Mouse (Mus musculus): ENCODE data around the gene Golga2.

Golga2 gene

DNA sequence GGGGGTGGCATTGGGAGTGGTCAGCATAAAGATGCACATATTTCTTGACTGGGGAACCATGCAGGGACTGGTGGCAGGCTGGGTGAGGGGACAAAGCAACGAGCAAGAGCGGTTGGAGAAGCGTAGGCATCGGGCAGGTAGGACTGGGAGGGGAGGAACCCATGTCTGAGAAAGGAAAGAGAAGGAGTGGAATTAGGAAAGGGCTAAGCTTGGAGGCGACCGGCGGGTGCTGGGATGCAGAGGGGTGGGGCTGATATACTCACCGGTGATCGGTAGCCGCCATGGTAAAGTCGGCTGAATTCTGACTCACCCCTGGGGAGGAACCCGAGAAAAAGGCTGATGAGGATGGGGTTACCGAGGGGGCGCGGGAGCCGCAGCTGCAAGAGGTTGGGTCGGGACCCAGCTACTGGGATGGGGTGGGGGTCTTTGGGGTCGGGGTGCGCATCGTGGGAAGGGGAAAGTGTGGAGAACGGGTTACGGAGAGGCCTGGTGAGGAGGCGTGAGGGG lies at the start of gene Golga2:
Gene Golga2 (plus strand): TSS at position 51 of the 507 bp plus-strand sequence.
- in situ Hi-C loops (cut with MseI, MboI), result no loop called here

- in situ Hi-C loops (cut with MseI, MboI), result no loop called here
Measured at GRCm38 (mm10) chr2:32237571-32237970, 49.6 kb upstream of the Golga2 start.

- in situ Hi-C loops (cut with MseI, MboI), result no loop called here
Measured at GRCm38 (mm10) chr2:32238708-32239435, 48.3 kb upstream of the Golga2 start.

DNA sequence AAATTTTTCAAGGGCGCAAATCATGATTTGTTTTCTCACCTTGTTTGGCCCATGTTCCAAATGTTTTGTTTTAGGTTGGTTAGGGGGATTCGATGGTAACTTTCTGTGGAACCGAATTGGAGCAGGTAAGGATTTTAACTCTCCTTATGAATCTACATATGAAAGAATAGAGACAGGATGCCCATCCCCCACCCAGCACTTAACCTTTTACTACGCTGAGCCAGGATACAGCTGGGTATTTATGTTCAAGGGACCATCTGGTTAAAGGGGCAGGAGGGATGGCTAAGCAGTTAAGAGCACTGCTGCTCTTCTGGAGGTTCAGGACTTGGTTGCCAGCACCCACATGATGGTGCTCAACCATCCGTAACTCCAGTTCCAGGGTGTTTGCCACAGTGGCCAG lies 46.6 kb upstream of the Golga2 start:
- in situ Hi-C loops (cut with MseI, MboI), result no loop called here

DNA sequence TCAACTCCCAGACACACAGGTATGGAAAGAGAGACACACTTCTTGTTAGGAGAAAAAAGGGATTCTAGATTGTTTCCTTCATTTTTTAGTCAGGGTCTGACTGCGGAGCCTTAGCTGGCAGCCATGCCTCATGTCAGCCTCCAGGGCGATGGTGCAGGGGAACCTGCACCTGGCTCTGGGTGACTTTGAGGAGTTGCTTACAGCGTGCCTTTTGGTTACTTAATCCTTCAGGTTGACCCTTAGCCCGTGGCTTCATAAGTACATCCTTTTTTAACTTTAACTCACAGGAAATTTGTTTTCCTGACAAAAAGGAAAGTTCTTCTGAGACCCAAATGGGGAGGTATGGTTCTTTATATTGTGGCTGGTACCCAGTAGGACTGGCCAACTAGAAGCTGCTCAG lies 44.2 kb upstream of the Golga2 start:
- in situ Hi-C loops (cut with MseI, MboI), result no loop called here

DNA sequence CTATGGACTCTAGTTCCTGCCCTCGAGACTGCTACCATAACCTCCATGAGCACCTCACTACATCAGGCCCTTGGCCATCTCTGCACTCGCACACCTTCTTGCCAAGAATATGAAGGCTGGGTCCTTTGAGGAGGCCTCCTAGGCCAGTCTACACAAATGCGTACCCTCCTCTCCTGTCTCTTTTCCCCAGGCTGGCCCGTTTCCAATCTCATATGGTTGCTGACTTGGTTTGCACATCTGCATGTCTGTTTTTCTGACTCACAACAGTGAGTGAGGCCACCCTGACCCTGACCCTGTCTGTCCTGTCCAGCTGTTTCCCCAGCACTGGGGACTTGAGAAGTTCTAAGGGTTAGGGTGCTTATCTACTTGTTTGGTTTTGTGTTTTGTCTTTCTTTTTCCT lies 40.4 kb upstream of the Golga2 start:
- in situ Hi-C loops (cut with MseI, MboI), result no loop called here

DNA sequence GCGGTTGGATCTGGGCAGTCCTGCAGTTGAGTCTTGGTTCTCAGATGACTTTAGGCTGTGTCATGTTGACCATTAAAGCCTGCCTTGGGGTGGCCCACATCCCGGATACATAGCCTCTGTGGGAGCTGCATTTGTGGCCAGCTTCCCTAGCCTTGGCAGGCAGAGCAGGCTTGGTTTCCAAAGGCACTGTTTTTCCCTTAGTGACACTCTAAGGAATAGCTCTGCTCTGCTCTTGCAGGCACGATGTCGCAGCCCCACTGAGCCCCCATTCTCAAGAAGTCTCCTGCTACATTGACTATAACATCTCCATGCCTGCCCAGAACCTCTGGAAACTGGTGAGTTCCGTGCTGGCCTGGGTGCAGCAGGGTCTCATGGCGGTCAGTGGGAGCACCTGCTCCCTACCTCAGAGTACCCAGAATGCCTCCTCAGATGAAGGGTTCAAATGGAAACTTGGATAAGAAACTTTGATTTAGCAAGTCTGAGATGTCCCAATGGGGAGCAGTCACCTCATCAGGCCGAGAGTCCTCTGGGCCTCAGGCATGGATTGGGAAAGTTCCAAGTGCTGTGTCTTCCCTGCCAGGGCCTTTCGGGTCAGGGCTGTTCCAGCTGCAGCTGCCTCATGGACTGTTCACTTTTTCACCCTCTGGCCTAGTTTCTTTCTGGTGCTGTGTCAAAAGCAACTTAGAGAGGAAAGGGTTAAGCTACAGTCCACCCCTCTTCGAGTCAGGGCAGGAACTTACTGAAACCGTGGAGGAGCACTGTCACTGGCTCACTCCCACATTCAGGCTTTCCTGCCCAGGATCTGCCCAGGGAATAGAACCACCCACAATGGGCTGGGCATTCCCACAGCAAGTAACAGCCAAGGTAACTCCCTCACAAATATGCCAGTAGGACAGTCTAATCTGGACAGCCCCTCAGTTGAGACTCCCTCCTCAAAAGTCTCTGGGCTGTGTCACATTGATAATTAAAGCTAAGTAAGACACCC lies 38.5 kb upstream of the Golga2 start:
- in situ Hi-C loops (cut with MseI, MboI), result no loop called here

DNA sequence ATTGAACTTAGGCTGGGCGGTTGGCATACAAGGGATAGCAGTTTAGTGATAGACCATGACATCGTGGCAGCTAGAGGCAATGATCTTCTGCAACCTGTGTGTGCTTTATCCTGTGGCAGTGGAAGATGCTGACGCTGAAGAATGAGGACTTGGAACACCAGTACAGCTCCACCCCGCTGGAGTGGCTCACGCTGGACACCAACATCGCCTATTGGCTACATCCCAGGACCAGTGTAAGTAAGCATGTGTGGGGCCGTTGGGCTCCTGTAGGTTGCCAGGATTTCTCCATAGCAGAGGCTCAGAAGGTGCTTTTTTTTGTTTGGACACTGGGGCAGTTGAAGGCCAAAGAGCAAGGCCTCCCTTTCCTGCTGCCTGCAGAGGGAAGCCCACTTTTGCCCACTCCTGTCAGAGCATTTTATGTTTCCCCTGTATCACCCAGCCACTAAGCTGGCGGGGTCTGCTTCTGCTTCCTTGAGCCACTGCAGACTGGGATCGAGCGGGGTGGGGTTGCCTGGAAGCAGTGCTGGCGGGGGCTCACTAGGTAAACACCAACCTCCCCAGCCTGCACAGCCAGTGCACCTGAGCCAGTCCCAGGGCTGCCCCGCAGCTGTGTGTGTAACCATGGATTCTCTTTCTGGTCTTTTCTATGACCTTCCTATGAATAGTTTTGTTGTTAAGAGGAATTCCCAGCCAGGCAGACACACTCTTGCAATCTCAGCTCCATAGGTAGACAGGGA lies 35.2 kb upstream of the Golga2 start:
- in situ Hi-C loops (cut with MseI, MboI), result no loop called here

DNA sequence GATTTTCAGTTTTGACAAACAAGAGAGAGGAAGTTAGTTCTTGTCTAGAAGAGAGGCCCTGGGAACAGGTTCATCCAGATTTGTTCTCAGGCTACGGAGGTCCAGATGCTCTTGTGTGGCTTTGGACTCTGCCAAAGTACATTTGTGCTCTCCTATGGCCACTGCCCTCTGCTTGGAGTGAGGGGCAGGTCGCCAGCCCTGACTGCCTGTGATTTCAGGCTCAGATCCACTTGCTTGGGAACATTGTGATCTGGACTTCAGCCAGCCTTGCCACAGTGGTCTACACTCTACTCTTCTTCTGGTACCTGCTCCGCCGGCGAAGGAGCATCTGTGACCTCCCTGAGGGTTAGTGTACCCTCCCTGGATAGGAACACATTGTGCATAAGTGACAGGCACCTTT lies 34.5 kb upstream of the Golga2 start:
- in situ Hi-C loops (cut with MseI, MboI), result no loop called here

DNA sequence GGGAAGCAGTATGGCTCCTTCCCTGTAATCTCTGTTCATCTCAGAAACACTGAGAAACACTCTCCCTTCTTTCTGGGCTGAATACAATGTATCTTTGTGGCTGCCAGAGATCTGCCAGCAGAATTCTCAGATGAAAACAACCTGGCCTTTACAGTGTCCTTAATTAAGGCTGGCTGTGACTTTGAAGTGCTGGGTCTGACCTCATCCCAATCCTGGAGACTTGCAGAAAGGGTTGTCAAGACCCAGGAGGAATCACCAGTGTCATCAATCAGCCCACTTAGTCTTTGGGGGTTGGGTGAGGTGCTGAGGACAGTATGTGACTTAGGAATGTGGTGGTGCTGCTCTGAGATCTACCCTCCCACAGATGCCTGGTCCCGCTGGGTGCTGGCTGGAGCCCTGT lies 33.8 kb upstream of the Golga2 start:
- in situ Hi-C loops (cut with MseI, MboI), result no loop called here

DNA sequence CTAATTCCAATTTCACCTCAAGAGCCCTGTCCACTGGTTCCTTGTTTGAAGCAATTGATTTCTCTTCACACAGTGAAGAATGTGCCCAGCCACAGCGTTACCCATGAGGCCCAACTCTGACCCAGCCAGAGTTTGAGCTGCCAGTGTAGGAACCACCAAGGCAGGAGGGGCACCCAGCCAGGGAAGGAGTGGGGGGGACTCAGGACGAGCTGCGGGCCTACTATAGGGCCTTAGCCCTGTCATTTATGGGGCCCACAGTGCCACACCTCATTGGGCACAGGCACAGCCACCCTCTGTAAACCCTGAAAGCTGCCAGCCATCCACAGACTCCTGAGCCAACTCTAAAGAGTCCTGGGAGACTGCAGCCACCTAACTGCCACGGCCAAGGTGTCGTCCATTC lies 32.6 kb upstream of the Golga2 start:
- in situ Hi-C loops (cut with MseI, MboI), result no loop called here

DNA sequence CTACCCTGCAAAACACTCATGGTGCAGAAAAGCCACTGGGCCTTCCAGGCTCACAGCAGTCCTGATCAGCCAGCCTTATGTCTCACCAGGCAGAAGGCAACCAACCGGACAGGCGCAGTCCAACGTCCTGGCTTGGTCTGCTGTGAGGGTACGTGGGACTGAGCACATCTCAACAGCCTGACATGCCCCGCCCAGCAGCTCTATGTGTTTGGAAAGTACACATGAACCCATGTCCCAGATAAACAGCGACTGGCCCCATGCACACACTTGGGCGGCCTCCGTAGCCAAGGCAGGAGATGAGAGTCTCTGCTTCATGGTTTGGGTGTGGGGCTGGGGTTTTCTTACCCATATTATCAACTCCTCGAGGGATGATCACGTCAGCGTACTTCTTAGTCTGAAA lies 30.9 kb upstream of the Golga2 start:
- in situ Hi-C loops (cut with MseI, MboI), result no loop called here

DNA sequence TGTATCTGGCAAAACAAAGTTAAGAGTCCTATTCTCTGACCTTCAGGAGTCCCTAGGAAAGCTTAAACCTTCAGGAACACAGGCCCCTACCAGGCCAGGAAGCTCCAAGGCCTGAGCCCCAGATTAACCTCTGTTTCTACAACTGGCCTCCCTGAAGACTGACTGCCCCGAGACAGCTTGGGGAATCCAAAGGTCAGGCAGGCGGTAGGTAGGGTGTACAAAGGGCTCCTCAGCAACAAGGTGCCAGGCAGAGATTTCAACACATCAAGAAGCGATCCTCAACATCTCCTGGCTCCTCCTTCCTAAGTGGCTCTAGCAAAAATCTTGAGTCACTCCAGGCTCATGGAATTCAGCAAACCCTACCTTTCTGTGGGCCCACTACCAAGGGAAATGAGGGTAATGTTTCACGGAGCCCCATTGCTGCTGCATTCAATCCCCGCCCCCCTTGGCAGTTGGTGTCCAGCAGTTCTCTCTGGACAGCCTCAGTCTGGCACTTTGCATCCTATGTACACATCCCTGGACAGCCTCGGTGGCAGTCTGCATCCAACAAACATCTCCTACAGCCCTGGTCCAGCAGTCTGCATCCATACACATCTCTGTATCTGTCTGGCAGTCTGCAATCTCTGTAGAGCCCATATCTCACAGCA lies 28.2 kb upstream of the Golga2 start:
- in situ Hi-C loops (cut with MseI, MboI), result no loop called here

DNA sequence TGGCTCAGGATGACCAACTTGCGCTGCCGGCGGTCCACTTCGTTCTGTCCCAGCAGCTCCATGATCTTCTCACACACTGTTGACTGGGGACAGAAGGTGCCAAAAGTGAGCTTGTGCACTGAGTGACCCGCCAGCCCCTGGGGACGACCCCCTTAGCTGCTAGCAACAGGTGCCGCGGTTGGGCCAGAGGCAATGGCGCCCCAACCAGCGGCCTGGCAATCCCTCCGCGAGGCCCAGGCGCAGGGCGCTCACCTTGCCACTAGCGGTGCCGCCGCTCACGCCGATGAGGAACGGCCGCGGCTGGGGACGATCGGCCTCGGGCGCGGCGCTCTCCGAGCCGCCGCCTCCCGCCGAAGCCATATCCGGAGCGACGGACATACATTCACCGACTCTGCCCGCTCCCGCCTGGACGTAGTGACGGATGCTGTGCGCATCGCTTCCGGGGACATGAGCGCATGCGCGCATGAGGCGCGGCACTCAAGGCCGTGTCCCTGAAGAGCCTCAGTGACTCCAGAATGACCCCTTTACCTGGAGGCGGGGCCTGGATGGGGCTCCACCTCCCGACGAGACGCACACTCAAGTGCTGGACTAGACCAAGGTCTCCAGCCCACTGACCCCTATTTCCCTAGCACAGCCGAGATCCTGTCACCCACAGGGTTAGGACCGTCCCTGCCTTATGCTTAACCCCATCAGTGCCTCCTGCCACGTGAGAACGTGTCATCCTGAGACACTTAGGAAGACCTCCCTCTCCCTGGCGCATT lies 27.3 kb upstream of the Golga2 start, which contains the start of gene Uck1:
Gene Uck1 (minus strand): TSS at position 503 of the 761 bp plus-strand sequence.
- in situ Hi-C loops (cut with MseI, MboI), result no loop called here

GRCm38 (mm10) chr2:32260635-32261034 lies 26.5 kb upstream of the Golga2 start:
- in situ Hi-C loops (cut with MseI, MboI), result no loop called here

- in situ Hi-C loops (cut with MseI, MboI), result no loop called here
Measured at GRCm38 (mm10) chr2:32275823-32276222, 11.4 kb upstream of the Golga2 start.

- in situ Hi-C loops (cut with MseI, MboI), result no loop called here
Measured at GRCm38 (mm10) chr2:32282289-32282688, 4.9 kb upstream of the Golga2 start.

DNA sequence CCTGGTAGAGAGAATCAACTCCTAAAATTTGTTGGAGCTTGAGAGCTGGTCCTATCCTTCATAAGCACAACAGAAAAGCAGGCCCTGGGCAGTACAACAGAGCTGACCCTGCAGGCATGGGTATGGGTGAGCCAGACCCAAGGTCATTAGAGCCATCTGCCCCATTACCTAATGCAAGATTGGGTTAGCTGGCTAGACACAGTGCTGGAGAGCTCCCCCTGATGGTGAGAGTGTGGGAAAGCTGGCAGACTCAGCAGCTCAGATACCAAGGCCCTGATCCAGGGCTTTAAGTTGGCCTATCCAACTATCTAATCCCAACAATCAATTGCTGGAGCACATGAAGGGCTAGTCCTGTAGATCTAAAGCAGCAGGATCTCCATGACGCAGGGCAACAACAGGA lies 4.5 kb upstream of the Golga2 start:
- in situ Hi-C loops (cut with MseI, MboI), result no loop called here

GRCm38 (mm10) chr2:32283986-32284385 lies 3.2 kb upstream of the Golga2 start:
- in situ Hi-C loops (cut with MseI, MboI), result no loop called here

GRCm38 (mm10) chr2:32287923-32288367 lies 761 bp downstream of the Golga2 start, which contains the start of gene Swi5:
Gene Swi5 (minus strand): TSS chr2:32288075.
- in situ Hi-C loops (cut with MseI, MboI), result no loop called here

Data from mouse trophoblast stem cell (cell line).